Mouse (Mus musculus): ENCODE data around the gene Ccr2.
A peak's percentile ranks its signal among the peaks of the same experiment; 100 is the strongest.
"Not testable (repeated sequence)": the region's sequence is repeated elsewhere in the genome, so short reads cannot be mapped to it uniquely, and the experiment has no call there.

Gene Ccr2

DNA sequence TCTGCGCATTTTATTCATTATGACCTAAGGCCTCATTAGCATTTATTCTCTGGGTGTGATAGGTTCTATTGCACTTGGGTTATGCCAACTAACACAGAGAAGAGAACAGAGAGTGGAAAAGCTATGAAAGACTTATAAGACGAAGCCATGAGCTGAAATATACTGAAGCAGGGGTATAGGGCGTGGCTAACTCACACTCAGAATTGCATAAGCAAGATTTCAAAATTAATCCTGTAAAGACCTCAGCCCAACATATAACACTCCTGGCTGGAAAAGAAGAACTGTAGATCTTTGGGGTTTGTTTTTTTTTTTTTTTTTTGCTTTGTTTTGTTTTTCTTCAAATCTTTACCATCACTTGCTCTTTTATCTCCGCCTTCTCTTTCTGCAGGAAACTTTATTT, at the start of gene Ccr2:
Gene Ccr2, plus strand, starts transcription at position 228 of the 400 bp plus-strand sequence.
- no peak for DNase-seq (ENCODE audit: low read depth, low spot score)

DNA sequence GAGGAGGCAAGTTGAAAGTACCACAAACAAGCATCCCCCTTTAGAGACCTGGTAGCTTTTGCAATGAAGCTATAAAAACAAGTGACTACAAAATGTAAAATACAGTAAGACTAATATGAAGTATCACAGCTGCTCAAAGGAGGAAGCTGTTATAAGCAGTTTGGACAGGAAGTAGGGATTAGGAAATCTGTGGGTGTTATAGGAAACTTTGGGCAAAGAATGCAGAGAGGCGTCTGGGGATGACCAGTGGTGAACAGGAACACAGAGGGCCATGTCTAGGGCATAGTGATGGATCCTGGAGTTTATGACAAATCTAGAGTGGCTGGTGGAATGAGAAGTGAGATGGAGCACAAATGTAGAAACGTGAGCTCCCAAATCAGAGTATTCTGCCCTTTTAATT, 48.2 kb upstream of the Ccr2 start:
- DNase-seq (ENCODE audit: low read depth, low spot score): no peak

GRCm38 (mm10) chr9:124056158-124056709, 45.5 kb upstream of the Ccr2 start:
- peak; percentile 45 for DNase-seq (ENCODE audit: low read depth, low spot score)

- peak; percentile 70 for DNase-seq (ENCODE audit: low read depth, low spot score)
Observed at GRCm38 (mm10) chr9:124059660-124060352, 41.9 kb upstream of the Ccr2 start.

DNA sequence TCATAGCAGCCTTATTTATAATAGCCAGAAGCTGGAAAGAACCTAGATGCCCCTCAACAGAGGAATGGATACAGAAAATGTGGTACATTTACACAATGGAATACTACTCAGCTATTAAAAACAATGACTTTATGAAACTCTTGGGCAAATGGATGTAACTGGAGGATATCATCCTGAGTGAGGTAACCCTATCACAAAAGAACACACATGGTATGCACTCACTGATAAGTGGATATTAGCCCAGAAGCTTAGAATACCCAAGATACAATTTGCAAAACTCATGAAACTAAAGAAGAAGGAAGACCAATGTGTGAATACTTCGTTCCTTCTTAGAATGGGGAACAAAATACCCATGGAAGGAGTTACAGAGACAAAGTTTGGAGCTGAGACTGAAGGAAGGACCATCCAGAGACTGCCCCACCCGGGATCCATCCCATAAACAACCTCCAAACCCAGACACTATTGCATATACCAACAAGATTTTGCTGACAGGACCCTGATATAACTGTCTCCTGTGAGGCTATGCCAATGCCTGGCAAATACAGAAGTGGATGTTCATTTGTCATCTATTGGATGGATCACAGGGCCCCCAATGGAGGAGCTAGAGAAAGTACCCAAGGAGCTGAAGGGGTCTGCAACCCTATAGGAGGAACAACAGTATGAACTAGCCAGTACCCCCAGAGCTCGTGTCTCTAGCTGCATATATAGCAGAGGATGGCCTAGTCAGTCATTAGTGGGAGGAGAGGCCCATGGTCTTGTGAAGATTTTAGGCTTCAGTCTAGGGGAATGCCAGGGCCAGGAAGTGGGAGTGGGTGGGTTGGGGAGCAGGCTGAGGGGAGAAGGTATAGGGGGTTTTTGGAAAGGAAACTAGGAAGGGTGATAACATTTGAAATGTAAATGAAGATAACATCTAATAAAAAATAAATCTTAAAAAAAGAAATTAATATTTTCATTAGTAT, 40.0 kb upstream of the Ccr2 start:
- not testable (repeated sequence) for DNase-seq (ENCODE audit: low read depth, low spot score)

- no peak for DNase-seq (ENCODE audit: low read depth, low spot score)
Observed at GRCm38 (mm10) chr9:124066572-124067103, 35.1 kb upstream of the Ccr2 start.

DNA sequence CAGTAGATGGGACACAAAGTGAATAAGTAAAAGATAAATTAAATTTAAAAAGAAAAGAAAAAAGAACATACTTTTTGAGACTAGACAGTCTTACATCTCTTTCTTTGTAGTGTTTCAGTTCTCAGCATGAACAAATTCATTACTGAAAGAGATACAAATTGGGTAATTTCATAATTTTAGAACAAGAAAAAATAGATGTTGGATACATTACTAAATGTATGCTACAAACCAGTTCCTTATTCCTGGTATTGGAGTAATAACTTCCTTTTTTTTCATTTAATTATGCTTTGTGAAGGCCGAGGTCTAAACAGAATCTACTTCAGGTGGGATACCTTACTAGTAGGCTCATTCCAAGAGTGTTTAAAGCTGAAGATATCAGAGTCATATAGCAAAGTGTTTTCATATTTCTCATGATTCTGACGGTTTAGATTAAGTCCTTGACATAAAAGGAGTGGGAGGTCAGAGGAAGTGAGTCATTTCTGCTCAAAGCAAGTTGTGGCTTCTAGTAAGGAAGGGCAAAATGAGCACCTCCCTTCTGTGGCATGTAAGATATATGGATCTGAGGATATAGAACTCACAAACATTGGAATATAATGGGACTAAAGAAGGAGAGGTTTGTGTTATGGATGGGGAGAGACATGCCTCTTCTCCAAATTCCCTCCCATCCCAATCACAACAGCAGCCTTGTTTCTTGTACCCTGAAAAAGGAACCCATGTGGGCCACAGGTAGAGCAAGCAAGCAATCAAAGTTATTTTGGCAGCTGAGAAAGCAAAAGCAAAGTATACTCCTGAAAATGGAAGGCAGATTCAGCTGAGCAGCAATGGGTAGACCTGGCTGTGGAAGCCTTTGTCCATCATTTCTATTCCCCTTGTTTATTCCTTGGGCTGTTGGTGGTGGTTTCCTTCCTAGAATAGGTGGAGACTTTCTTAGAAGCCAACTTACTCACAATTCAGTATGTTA, 33.4 kb upstream of the Ccr2 start:
- peak; percentile 11 for DNase-seq (ENCODE audit: low read depth, low spot score)

- peak; percentile 51 for DNase-seq (ENCODE audit: low read depth, low spot score)
Observed at GRCm38 (mm10) chr9:124071506-124071905, 30.2 kb upstream of the Ccr2 start.

GRCm38 (mm10) chr9:124079803-124080202, 21.9 kb upstream of the Ccr2 start:
- no peak for DNase-seq (ENCODE audit: low read depth, low spot score)

DNA sequence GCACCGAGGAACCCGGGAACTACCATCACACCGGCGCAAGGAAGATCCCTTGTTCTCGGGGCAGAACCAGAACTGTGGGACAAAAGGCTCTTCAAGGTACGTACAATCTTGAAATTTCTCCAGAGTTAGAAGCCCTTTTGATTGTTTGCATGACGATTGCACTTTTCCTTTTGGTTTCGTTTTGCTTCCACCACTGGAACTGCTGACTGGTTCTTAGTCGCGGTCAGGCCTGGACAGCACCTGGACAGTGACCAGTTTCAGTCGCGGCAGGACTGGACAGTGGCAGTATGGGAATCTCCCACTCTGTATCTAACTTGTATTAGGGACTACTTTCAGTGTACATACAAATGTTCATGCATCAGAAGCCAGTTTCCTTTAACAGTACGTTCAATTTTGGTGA, 21.3 kb upstream of the Ccr2 start:
- not testable (repeated sequence) for DNase-seq (ENCODE audit: low read depth, low spot score)

DNA sequence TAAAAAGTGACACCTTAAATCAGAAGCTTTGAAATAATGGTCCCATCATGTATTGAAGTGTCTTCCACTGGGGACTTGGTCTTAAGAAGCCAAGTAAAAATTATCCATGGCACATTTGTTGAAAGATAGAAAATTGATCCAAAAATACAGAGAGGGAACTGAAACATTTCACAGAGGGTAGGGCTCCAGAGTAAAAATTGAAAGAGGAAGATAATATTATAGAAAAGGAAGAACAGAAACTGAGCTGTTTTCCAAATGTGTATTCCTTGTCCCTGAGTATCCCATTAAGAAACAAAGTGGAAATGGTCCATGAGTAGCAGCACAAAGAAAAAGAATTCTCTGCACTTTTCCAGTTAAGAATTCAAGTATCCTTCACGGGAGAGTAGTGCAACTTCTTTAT, 11.3 kb upstream of the Ccr2 start:
- peak; percentile 35 for DNase-seq (ENCODE audit: low read depth, low spot score)

DNA sequence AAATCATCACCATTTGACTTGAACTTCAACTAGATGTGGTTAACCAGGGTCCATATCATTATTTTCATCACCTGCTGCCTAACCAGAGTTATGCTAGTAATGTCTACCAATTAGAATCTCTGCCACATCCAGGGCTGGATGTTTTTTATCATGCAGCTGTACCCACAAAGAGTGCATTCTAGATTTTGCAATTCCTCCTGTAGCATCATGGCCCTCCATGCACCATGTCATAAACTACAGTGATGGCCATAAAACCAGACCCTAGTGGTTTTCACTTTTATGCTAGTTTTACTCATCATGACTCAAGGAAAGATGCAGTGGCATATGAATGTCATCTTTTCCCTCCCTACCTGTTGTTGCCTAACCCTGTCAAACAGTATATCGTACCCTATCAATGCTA, 2.6 kb upstream of the Ccr2 start:
- no peak for DNase-seq (ENCODE audit: low read depth, low spot score)

DNA sequence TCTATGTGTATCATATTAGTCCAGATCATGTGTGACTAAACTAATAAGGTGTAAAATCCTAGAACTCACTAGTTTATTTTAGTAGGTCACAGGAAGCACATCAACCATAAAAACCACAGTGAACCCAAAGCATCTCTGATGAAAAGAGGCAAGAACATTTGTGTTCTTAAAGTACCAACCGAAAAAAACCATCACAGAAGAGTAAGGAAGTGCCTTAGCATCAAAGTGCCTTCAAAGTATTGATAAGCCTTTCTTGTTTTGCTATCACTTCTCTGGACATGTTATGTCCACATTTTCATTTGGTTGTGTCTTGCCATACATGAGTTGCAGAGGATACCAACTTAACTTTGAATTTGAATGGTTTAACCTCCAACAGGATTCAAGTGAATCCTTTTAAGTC, 1.4 kb upstream of the Ccr2 start:
- DNase-seq (ENCODE audit: low read depth, low spot score): no peak

DNA sequence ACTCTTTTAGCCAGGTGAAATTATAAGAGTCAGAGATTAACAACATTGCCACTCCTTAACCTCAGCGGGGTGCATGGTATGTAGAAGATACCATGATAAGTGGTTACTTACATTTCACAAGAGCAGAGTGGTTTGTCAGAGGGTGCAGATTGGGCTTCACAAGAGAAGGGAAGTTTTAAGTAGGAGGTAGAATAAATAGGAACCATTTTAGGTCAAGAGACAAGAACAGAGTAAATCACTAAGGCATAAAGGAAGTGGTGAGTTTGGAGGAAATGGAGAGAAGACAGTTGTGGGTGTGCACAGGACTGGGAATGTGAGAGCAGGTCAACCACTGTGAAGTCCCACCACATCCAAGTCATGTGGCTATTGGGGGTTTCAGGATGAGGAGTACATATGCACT, 1.4 kb downstream of the Ccr2 start:
- DNase-seq (ENCODE audit: low read depth, low spot score): no peak

DNA sequence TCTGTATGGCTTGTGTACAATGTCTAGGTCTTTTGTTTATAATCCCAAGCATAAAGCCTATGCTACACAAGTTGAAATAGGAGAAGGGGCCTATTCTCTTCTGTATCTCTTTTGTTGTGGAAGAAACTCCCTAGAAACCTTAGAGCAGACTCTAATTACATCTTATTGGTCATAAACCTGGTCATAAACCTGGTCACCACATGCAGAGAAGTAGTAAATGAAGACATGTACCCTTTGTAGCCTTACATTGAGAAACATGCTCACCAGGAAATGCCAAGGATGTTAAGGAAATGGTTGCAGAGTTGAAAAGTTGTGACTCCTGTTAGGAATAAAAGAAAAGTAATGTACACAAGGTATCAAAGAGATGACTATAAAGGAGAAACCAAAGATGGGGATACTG, 3.4 kb downstream of the Ccr2 start:
- no peak for DNase-seq (ENCODE audit: low read depth, low spot score)

- DNase-seq (ENCODE audit: low read depth, low spot score): peak; percentile 41
Observed at GRCm38 (mm10) chr9:124107232-124107631, 5.5 kb downstream of the Ccr2 start.

DNA sequence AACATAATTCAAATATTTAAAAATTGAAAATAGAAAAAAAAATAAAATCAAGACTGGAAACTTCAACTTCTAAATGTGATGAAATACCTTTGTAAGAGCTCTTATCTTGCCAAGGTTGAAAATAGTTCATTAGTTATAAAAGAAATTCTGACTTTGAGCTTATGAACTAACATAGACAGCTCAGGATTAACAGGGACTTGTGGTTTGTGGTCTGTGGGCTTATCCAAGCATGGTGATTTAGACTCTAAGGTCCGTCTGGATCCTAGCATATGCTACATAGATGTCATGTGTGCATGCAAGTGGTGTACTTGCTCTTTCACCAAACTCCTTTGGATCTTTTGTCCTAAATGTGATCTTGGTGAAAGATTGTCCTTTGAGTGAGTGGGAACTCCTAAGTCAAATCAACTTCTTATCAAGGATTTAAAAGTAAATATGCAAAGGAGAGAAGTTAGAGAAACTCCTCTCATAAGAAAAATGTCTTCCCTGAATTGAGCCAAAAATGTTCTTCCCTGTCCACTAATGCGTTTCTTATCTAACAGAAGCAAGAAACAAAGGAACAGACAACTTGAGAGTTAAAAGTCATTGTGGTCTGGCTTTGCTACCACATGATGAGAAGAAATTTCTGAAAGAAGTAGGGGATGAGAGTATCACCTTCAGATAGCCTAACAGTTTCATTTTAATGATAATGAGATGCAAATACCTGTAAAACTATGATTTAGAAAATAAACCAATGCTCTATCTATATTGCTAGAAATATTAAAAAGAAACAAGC, 6.8 kb downstream of the Ccr2 start:
- DNase-seq (ENCODE audit: low read depth, low spot score): no peak

GRCm38 (mm10) chr9:124111997-124112396, 10.2 kb downstream of the Ccr2 start:
- no peak for DNase-seq (ENCODE audit: low read depth, low spot score)

DNA sequence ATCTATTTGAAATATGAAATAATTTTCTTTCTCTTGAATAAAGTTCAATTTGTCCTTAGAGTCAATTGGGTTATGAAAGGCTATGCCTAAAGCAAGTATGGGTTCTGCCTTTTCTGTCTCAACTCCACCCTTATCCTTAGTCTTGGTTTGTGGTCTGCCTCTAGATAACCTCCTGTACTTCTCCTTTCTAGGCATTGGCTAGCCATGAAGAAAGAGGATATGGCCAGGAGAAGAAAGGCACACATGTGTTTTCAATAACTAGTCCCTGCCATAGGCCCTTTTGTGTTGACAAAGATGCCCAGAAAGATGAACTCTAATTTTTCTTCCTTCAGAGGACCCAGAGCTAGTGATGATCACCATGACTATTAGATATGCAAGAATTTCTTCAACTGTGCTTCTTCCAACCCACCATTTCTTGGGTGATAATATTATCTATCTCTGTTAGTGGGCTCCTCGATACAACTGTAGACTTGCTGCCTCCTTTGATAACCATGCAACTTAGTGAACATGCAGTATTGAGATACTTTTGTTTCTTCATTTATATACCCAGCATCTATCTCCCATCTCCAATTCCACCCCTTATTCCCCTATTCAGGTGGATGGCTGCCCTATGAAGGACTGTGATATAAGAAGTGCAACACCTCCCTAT, 11.0 kb downstream of the Ccr2 start:
- no peak for DNase-seq (ENCODE audit: low read depth, low spot score)

GRCm38 (mm10) chr9:124113777-124114176, 12.0 kb downstream of the Ccr2 start:
- DNase-seq (ENCODE audit: low read depth, low spot score): no peak

All from A20 (cell line).